9 mouse cellular contexts compared by ENCODE assay signal in genomic region chr7:79504723-79505122, GRCm38 (mm10). TPM values are rescaled to one million over a fixed set of nuclear protein-coding genes. Genes with fewer than 3 reads are reported as not detected.
DNase-seq lines count a peak whose midpoint lies in the region; ATAC-seq lines count a peak whose summit lies in the region.
"Had no signal": no experiment of that assay in that cellular context is flagged by ENCODE, and none has a peak within 500 bp of the region (broad histone marks: within the 10 kb centered on the region; RNA-seq: fewer than 3 reads in every experiment).

No protein-coding gene starts in this region.

- H3K27me3 ChIP-seq in forebrain, embryonic 13.5 days: no peaks in the 10 kb centered on the region
- H3K27me3 ChIP-seq in kidney, embryonic 14.5 days (ENCODE audit: control insufficient read depth, insufficient read depth, low read length): peaks cover 99% of the 10 kb centered on the region
- H3K27me3 ChIP-seq in limb, embryonic 12.5 days: peaks cover 100% of the 10 kb centered on the region
- H3K27me3 ChIP-seq in neural tube, embryonic 12.5 days (replicated peaks): peaks cover 46% of the 10 kb centered on the region

- peak; percentile 76 for ATAC-seq in cerebellum, adult (ENCODE audit: insufficient number of reproducible peaks, low FRiP score, low TSS enrichment)
- ATAC-seq in forebrain, embryonic 13.5 days: peak; percentile 87
- ATAC-seq in kidney, embryonic 14.5 days (ENCODE audit: low FRiP score, low TSS enrichment): peak; percentile 89
- ATAC-seq in limb, embryonic 12.5 days (ENCODE audit: insufficient number of reproducible peaks, insufficient read depth, low FRiP score, low TSS enrichment, low read depth): peak; percentile 72; the same call in 1 of the 2 replicates
- ATAC-seq in neural tube, embryonic 12.5 days (ENCODE audit: low FRiP score, low read depth): peak; percentile 68

- H3K27ac ChIP-seq in forebrain, embryonic 13.5 days: peak overlapping the region; percentile 100
- no peak overlapping the region for H3K27ac ChIP-seq in kidney, embryonic 14.5 days (ENCODE audit: low read depth, low read length)
- no peak overlapping the region for H3K27ac ChIP-seq in limb, embryonic 12.5 days
- H3K27ac ChIP-seq in neural tube, embryonic 12.5 days: peak overlapping the region; percentile 98

- H3K9ac ChIP-seq in forebrain, embryonic 13.5 days: peak overlapping the region; percentile 100
- no peak overlapping the region for H3K9ac ChIP-seq in kidney, embryonic 14.5 days (ENCODE audit: low read depth, low read length)
- peak overlapping the region; percentile 50 for H3K9ac ChIP-seq in limb, embryonic 12.5 days (replicated peaks)
- peak overlapping the region; percentile 100 for H3K9ac ChIP-seq in neural tube, embryonic 12.5 days

- peaks cover 47% of the 10 kb centered on the region for H3K4me1 ChIP-seq in forebrain, embryonic 13.5 days
- H3K4me1 ChIP-seq in kidney, embryonic 14.5 days (ENCODE audit: control insufficient read depth, insufficient read depth, low read length): 0 out of 2 replicates have a peak, but pooled peaks cover 4% of the 10 kb centered on the region
- peaks cover 31% of the 10 kb centered on the region for H3K4me1 ChIP-seq in limb, embryonic 12.5 days (replicated peaks)
- H3K4me1 ChIP-seq in neural tube, embryonic 12.5 days: peaks cover 12% of the 10 kb centered on the region; the same call in 1 of the 2 replicates

- H3K9me3 ChIP-seq in forebrain, embryonic 13.5 days (replicated peaks): no peaks in the 10 kb centered on the region
- no peaks in the 10 kb centered on the region for H3K9me3 ChIP-seq in kidney, embryonic 14.5 days (ENCODE audit: control insufficient read depth, low read length)
- no peaks in the 10 kb centered on the region for H3K9me3 ChIP-seq in limb, embryonic 12.5 days
- no peaks in the 10 kb centered on the region for H3K9me3 ChIP-seq in neural tube, embryonic 12.5 days

- peak; percentile 93 for DNase-seq in ZHBTc4 (ENCODE audit: low read depth, low spot score)
- DNase-seq in natural killer cell, adult 2 months (ENCODE audit: low spot score in 2 of 2): no peak
- no peak for DNase-seq in urinary bladder, postnatal 10 days (ENCODE audit: low spot score)

- H3K4me3 ChIP-seq in forebrain, embryonic 13.5 days: peak overlapping the region; percentile 99
- H3K4me3 ChIP-seq in kidney, embryonic 14.5 days (ENCODE audit: low read length): peak overlapping the region; percentile 39
- H3K4me3 ChIP-seq in limb, embryonic 12.5 days (replicated peaks): peak overlapping the region; percentile 47
- peak overlapping the region; percentile 87 for H3K4me3 ChIP-seq in neural tube, embryonic 12.5 days
- H3K4me3 ChIP-seq: erythroblast, embryonic 14.5 days had no signal

- WGBS in forebrain, embryonic 13.5 days: under 1% methylated on average over 36 of the region's 42 CpGs
- 0% methylated on average over 41 of the region's 42 CpGs for WGBS in kidney, embryonic 14.5 days
- WGBS in limb, embryonic 12.5 days: under 1% methylated on average over 42 of the region's 42 CpGs
- WGBS in neural tube, embryonic 12.5 days: under 1% methylated on average over 42 of the region's 42 CpGs

- peak overlapping the region; percentile 99 for H3K4me2 ChIP-seq in forebrain, embryonic 13.5 days
- peak overlapping the region; percentile 55 for H3K4me2 ChIP-seq in kidney, embryonic 14.5 days (replicated peaks; ENCODE audit: low read depth, low read length)
- peak overlapping the region; percentile 67 for H3K4me2 ChIP-seq in limb, embryonic 12.5 days
- H3K4me2 ChIP-seq in neural tube, embryonic 12.5 days (replicated peaks): peak overlapping the region; percentile 90

- peaks cover 53% of the 10 kb centered on the region for H3K36me3 ChIP-seq in forebrain, embryonic 13.5 days (ENCODE audit: poor library complexity, severe bottlenecking)
- H3K36me3 ChIP-seq in kidney, embryonic 14.5 days (ENCODE audit: control insufficient read depth, insufficient read depth, low read length): no peaks in the 10 kb centered on the region
- no peaks in the 10 kb centered on the region for H3K36me3 ChIP-seq in limb, embryonic 12.5 days
- peaks cover 33% of the 10 kb centered on the region for H3K36me3 ChIP-seq in neural tube, embryonic 12.5 days

RNA-seq across cellular contexts. Expression of gene Polg, which starts 38.6 kb away (rescaled TPM):
- 29.7 and 30.4 TPM in 2 replicates for polyA plus RNA-seq in forebrain, embryonic 13.5 days (2015; fragmentation: Nextera tagmentation; extraction: Ambion mirVana)
- polyA plus RNA-seq in kidney, embryonic 14.5 days (2014; fragmentation: Nextera tagmentation; extraction: Ambion mirVana): 21.3 and 35.9 TPM in 2 replicates
- 50.4 and 53.3 TPM in 2 replicates for polyA plus RNA-seq in limb, embryonic 12.5 days (2016; fragmentation: Nextera tagmentation; extraction: Ambion mirVana)
- 45.6 and 48.5 TPM in 2 replicates for polyA plus RNA-seq in neural tube, embryonic 12.5 days (2016; fragmentation: Nextera tagmentation; extraction: Ambion mirVana)

Comparison
In these comparisons a context has a peak if more than half of its experiments do, and no peak if none do; other contexts are left out.
1. H3K27ac ChIP-seq: peak in forebrain, embryonic 13.5 days (single experiment) and neural tube, embryonic 12.5 days (single experiment); none in kidney, embryonic 14.5 days (single experiment) and limb, embryonic 12.5 days (single experiment).
2. H3K4me3 ChIP-seq: peak in every context shown above with its lines; median percentile 99 in forebrain, embryonic 13.5 days; 87 in neural tube, embryonic 12.5 days; 47 in limb, embryonic 12.5 days; 39 in kidney, embryonic 14.5 days.
3. Peak in every context shown above with its lines, with median percentiles within 50 percentile points of each other: ATAC-seq and H3K4me2 ChIP-seq.